Mouse (Mus musculus): ENCODE measurements at regions not wholly inside any gene's neighbourhood (a gene's known extent, or its start where the extent isn't known, plus 50 kb on each side); places are given as distances from the start of the nearest gene placed in this dataset.

GRCm38 (mm10) chr16:9514538-9514937, 480.8 kb downstream of the Grin2a start:
- TF ChIP-seq TAL1 (IDR thresholded peaks at IDR 0.05; ENCODE audit: low read length) (no peak), GATA1 (IDR thresholded peaks at IDR 0.05; ENCODE audit: low read length) (no peak)
- Histone ChIP-seq H3K4me1 (ENCODE audit: control insufficient read depth) (no peaks in the 10 kb centered on the region), H3K27me3 (ENCODE audit: control insufficient read depth) (no peaks in the 10 kb centered on the region), H3K36me3 (ENCODE audit: control insufficient read depth) (no peaks in the 10 kb centered on the region), H3K4me3 (replicated peaks) (no peak overlapping the region), H3K9me3 (ENCODE audit: control insufficient read depth, low read length) (peaks cover 8% of the 10 kb centered on the region)

Measured in erythroblast, embryonic 14.5 days (primary cell).